In genomic region chr3:31056651-31057627, GRCm38 (mm10) we compare ENCODE assay signal across 8 mouse cellular contexts. TPM values are rescaled to one million over a fixed set of nuclear protein-coding genes. Genes with fewer than 3 reads are reported as not detected.
DNase-seq lines count a peak whose midpoint lies in the region; ATAC-seq and TF ChIP-seq lines count a peak whose summit lies in the region.

No protein-coding gene starts in this region.

- 4% methylated on average over 30 of the region's 30 CpGs for WGBS in forebrain, embryonic 16.5 days
- WGBS in lung, embryonic 14.5 days: 2% methylated on average over 30 of the region's 30 CpGs
- WGBS in olfactory bulb, adult 2 months: 2% methylated on average over 30 of the region's 30 CpGs
- 2% methylated on average over 30 of the region's 30 CpGs for WGBS in thymus, adult 2 months

- peak; percentile 87 for ATAC-seq in forebrain, embryonic 16.5 days
- peak; percentile 91 for ATAC-seq in lung, embryonic 14.5 days (ENCODE audit: insufficient read depth)

- peak overlapping the region; percentile 36 for H3K4me3 ChIP-seq in forebrain, embryonic 16.5 days (replicated peaks; ENCODE audit: low read length)
- peak overlapping the region; percentile 58 for H3K4me3 ChIP-seq in layer of hippocampus, adult 2 months
- peak overlapping the region; percentile 49 for H3K4me3 ChIP-seq in lung, embryonic 14.5 days (ENCODE audit: low read depth, low read length)
- peak overlapping the region; percentile 47 for H3K4me3 ChIP-seq in olfactory bulb, adult 2 months (ENCODE audit: insufficient read depth, low read depth, low read length)
- H3K4me3 ChIP-seq in thymus, adult 2 months (ENCODE audit: control insufficient read depth, insufficient read depth, low read length): peak overlapping the region; percentile 70

- 0 out of 2 replicates have a peak overlapping the region, but pooled peaks have one; percentile 17 for H3K9ac ChIP-seq in forebrain, embryonic 16.5 days (replicated peaks; ENCODE audit: low read depth, low read length)
- peak overlapping the region; percentile 54 for H3K9ac ChIP-seq in lung, embryonic 14.5 days

- peak; percentile 95 for TF ChIP-seq CTCF in layer of hippocampus, adult 2 months (conservative IDR thresholded peaks at IDR 0.05)
- peak; percentile 97 for TF ChIP-seq CTCF in lung, embryonic 14.5 days (IDR thresholded peaks at IDR 0.05; ENCODE audit: low read depth)
- TF ChIP-seq CTCF in olfactory bulb, adult 2 months (IDR thresholded peaks at IDR 0.05; ENCODE audit: insufficient read depth, low read depth, low read length): no peak
- TF ChIP-seq CTCF in thymus, adult 2 months (IDR thresholded peaks at IDR 0.05; ENCODE audit: borderline replicate concordance, control insufficient read depth, extremely low read depth, insufficient read depth, low read length, poor library complexity): no peak

- no peaks in the 10 kb centered on the region for H3K36me3 ChIP-seq in forebrain, embryonic 16.5 days (ENCODE audit: control insufficient read depth, insufficient read depth)
- no peaks in the 10 kb centered on the region for H3K36me3 ChIP-seq in lung, embryonic 14.5 days (ENCODE audit: insufficient read depth)
- no peaks in the 10 kb centered on the region for H3K36me3 ChIP-seq in thymus, adult 2 months (ENCODE audit: control insufficient read depth, insufficient read depth, low read length)

- no peak for TF ChIP-seq POLR2A in olfactory bulb, adult 2 months (IDR thresholded peaks at IDR 0.05; ENCODE audit: insufficient read depth, low read depth, low read length)
- TF ChIP-seq POLR2A in thymus, adult 2 months (IDR thresholded peaks at IDR 0.05; ENCODE audit: control insufficient read depth, extremely low read depth, insufficient read depth, low read length, poor library complexity): no peak

- H3K9me3 ChIP-seq in forebrain, embryonic 16.5 days (ENCODE audit: control insufficient read depth, low read length): no peaks in the 10 kb centered on the region
- no peaks in the 10 kb centered on the region for H3K9me3 ChIP-seq in lung, embryonic 14.5 days (ENCODE audit: low read depth, low read length)

- peak overlapping the region; percentile 55 for H3K4me2 ChIP-seq in forebrain, embryonic 16.5 days (ENCODE audit: low read length)
- peak overlapping the region; percentile 70 for H3K4me2 ChIP-seq in lung, embryonic 14.5 days

- peaks cover 7% of the 10 kb centered on the region for H3K4me1 ChIP-seq in forebrain, embryonic 16.5 days (replicated peaks; ENCODE audit: control insufficient read depth, insufficient read depth, low read length)
- no peaks in the 10 kb centered on the region for H3K4me1 ChIP-seq in lung, embryonic 14.5 days (ENCODE audit: insufficient read depth)
- H3K4me1 ChIP-seq in olfactory bulb, adult 2 months (ENCODE audit: control insufficient read depth, insufficient read depth, low read length): no peaks in the 10 kb centered on the region
- H3K4me1 ChIP-seq in thymus, adult 2 months (replicated peaks; ENCODE audit: control insufficient read depth, insufficient read depth, low read length): peaks cover 15% of the 10 kb centered on the region

- DNase-seq in MEL-GATA-1-ER (ENCODE audit: extremely low read depth, low read depth): peak; percentile 91
- peak; percentile 72 to 76 for DNase-seq in cerebellum, adult 18-20 months
- DNase-seq in heart, postnatal 36 days: peak; percentile 68 to 80
- peak; percentile 77 to 82 for DNase-seq in layer of hippocampus, adult 2 months (ENCODE audit: low spot score in 2 of 2)
- DNase-seq in lung, embryonic 14.5 days: peak; percentile 97
- peak; percentile 72 for DNase-seq in thymus, adult 2 months

- intact Hi-C loops in heart, postnatal 36 days (cut with DNase I): loop anchor here (1.0 to 10.0 kb wide), 5 partner anchors 37 to 545 kb away; partner anchors contain the start of gene Lrrc31

- no peaks in the 10 kb centered on the region for H3K27me3 ChIP-seq in forebrain, embryonic 16.5 days (replicated peaks; ENCODE audit: control insufficient read depth, insufficient read depth, low read length)
- no peaks in the 10 kb centered on the region for H3K27me3 ChIP-seq in lung, embryonic 14.5 days (ENCODE audit: insufficient read depth, low read length)
- H3K27me3 ChIP-seq in thymus, adult 2 months (ENCODE audit: control insufficient read depth, insufficient read depth, low read length): no peaks in the 10 kb centered on the region

- no peak overlapping the region for H3K27ac ChIP-seq in forebrain, embryonic 16.5 days (ENCODE audit: low read length)
- peak overlapping the region; percentile 79 for H3K27ac ChIP-seq in layer of hippocampus, adult 2 months
- peak overlapping the region; percentile 89 for H3K27ac ChIP-seq in lung, embryonic 14.5 days (ENCODE audit: low read depth)
- no peak overlapping the region for H3K27ac ChIP-seq in olfactory bulb, adult 2 months (ENCODE audit: insufficient read depth, low read depth, low read length)
- peak overlapping the region; percentile 7; the same call in 1 of the 2 replicates for H3K27ac ChIP-seq in thymus, adult 2 months (ENCODE audit: control insufficient read depth, insufficient read depth, low read length)

RNA-seq across cellular contexts. Expression of gene Skil, which starts 37.9 kb away (rescaled TPM):
- polyA plus RNA-seq in forebrain, embryonic 16.5 days (2015; fragmentation: Nextera tagmentation; extraction: Ambion mirVana): 30.8 and 32.3 TPM in 2 replicates
- 10 to 100 TPM; 15.0 to 17.0 TPM for total RNA-seq in heart, postnatal 36 days (2021)
- total RNA-seq in layer of hippocampus, adult 2 months (2021): 10 to 100 TPM; 64.9 to 68.3 TPM
- polyA plus RNA-seq in lung, embryonic 14.5 days (2014; fragmentation: Nextera tagmentation; extraction: Ambion mirVana): 24.0 and 24.6 TPM in 2 replicates
- not detected in 2 replicates for polyA plus RNA-seq in olfactory bulb, adult 2 months (2012; ENCODE audit: insufficient read depth, insufficient read length, low replicate concordance, missing spikeins)
- 12.4 and 13.1 TPM in 2 replicates for polyA plus RNA-seq in thymus, adult 2 months (2012; rRNA removed)

Comparison
In these comparisons a context has a peak if more than half of its experiments do, and no peak if none do; other contexts are left out.
1. H3K27ac ChIP-seq: peak in layer of hippocampus, adult 2 months (single experiment), lung, embryonic 14.5 days (single experiment) and thymus, adult 2 months (single experiment); none in forebrain, embryonic 16.5 days (single experiment) and olfactory bulb, adult 2 months (single experiment).
2. CTCF ChIP-seq: peak in layer of hippocampus, adult 2 months (single experiment) and lung, embryonic 14.5 days (single experiment); none in olfactory bulb, adult 2 months (single experiment) and thymus, adult 2 months (single experiment).
3. RNA of gene Skil, which starts 37.9 kb away (polyA plus RNA-seq): 30.8 to 32.3 TPM in forebrain, embryonic 16.5 days, 24.0 to 24.6 TPM in lung, embryonic 14.5 days and 12.4 to 13.1 TPM in thymus, adult 2 months; not detected in olfactory bulb, adult 2 months; every median in the first group is over 10 times any median in the second.
4. Peak in every context shown above with its lines, with median percentiles within 50 percentile points of each other: DNase-seq and H3K4me3 ChIP-seq.